Mouse (Mus musculus): ENCODE results near the gene H3f3a. TPM values are rescaled to one million over a fixed set of nuclear protein-coding genes. Genes with fewer than 3 reads are reported as not detected.
A peak's percentile ranks its signal among the peaks of the same experiment; 100 is the strongest.

Gene H3f3a
- total and polyA plus RNA-seq, 3 experiments, result 258 to 430 (median 405) TPM

- Histone ChIP-seq H3K27ac (no peak overlapping the region), H3K79me2 (replicated peaks; ENCODE audit: control insufficient read depth, insufficient read depth, low read length) (peaks cover 14% of the 10 kb centered on the region), H3K4me1 (ENCODE audit: control insufficient read depth, insufficient read depth, low read length) (peaks cover 10% of the 10 kb centered on the region), H3K36me3 (ENCODE audit: control insufficient read depth, insufficient read depth, low read length) (peaks cover 60% of the 10 kb centered on the region), H3K9ac (ENCODE audit: low read depth, low read length) (peak overlapping the region; percentile 8; the same call in 1 of the 2 replicates), H3K4me3 (no peak overlapping the region), H3K27me3 (ENCODE audit: control insufficient read depth, insufficient read depth, low read length) (no peaks in the 10 kb centered on the region)
- intact Hi-C loops (cut with DNase I), result no loop called here
- 47% methylated on average over 5 of the region's 5 CpGs for WGBS
- DNase-seq, result no peak
- TF ChIP-seq POLR2A (IDR thresholded peaks at IDR 0.05; ENCODE audit: insufficient read depth, low read depth, low read length), result 0 out of 2 replicates have a peak, but pooled peaks have one; percentile 10
- no peak for TF ChIP-seq CTCF (IDR thresholded peaks at IDR 0.05)
- 0 out of 2 replicates have a peak, but pooled peaks have one; percentile 21 for TF ChIP-seq EP300 (IDR thresholded peaks at IDR 0.05; ENCODE audit: insufficient read depth, low read depth, low read length)
These were observed 4.9 kb downstream of the H3f3a start for GRCm38 (mm10) chr1:180808831-180809230.

- Histone ChIP-seq H3K4me1 (ENCODE audit: control insufficient read depth, insufficient read depth, low read length) (peaks cover 6% of the 10 kb centered on the region), H3K27me3 (ENCODE audit: control insufficient read depth, insufficient read depth, low read length) (no peaks in the 10 kb centered on the region), H3K27ac (no peak overlapping the region), H3K79me2 (replicated peaks; ENCODE audit: control insufficient read depth, insufficient read depth, low read length) (peaks cover 9% of the 10 kb centered on the region), H3K4me3 (no peak overlapping the region), H3K36me3 (ENCODE audit: control insufficient read depth, insufficient read depth, low read length) (peaks cover 46% of the 10 kb centered on the region), H3K9ac (ENCODE audit: low read depth, low read length) (no peak overlapping the region)
- intact Hi-C loops (cut with DNase I), result no loop called here
- WGBS, result 83% methylated on average over 6 of the region's 6 CpGs
- no peak for TF ChIP-seq POLR2A (IDR thresholded peaks at IDR 0.05; ENCODE audit: insufficient read depth, low read depth, low read length)
- TF ChIP-seq CTCF (IDR thresholded peaks at IDR 0.05), result no peak
- no peak for TF ChIP-seq EP300 (IDR thresholded peaks at IDR 0.05; ENCODE audit: insufficient read depth, low read depth, low read length)
- no peak for DNase-seq
These were observed 9.9 kb downstream of the H3f3a start for GRCm38 (mm10) chr1:180803881-180804280.

DNA sequence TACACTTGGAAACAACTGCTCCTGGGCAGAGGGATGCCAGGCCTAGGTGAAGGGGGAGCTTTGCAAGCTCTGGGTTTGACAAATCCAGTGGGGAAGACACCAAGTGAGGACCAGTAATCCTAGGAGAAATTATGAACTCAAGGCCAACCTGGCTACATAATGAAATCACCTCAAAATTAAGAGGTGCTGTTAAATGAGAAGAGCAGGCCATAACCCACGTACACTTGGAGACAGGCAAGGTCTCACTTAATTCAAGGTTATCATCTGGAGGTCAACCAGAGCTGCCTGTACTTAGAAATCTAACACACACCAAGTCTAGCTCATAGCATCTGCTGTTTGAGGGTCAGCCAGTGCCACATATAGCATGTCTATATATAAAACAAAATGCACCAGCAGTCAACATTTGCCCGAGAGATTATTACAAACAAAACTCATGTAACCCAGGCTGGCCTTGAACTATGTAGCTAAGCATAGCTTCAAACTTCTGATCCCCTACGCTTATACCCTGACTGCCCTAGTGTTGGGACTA is 12.2 kb downstream of the H3f3a start:
- Histone ChIP-seq H3K36me3 (ENCODE audit: control insufficient read depth, insufficient read depth, low read length) (peaks cover 27% of the 10 kb centered on the region), H3K4me1 (ENCODE audit: control insufficient read depth, insufficient read depth, low read length) (no peaks in the 10 kb centered on the region), H3K27me3 (ENCODE audit: control insufficient read depth, insufficient read depth, low read length) (no peaks in the 10 kb centered on the region), H3K4me3 (no peak overlapping the region), H3K79me2 (replicated peaks; ENCODE audit: control insufficient read depth, insufficient read depth, low read length) (peaks cover 4% of the 10 kb centered on the region), H3K27ac (no peak overlapping the region), H3K9ac (ENCODE audit: low read depth, low read length) (no peak overlapping the region)
- TF ChIP-seq CTCF (IDR thresholded peaks at IDR 0.05), result no peak
- intact Hi-C loops (cut with DNase I), result no loop called here
- WGBS, result 60% methylated on average over 3 of the region's 3 CpGs
- no peak for DNase-seq

GRCm38 (mm10) chr1:180800814-180801213 is 12.9 kb downstream of the H3f3a start:
- H3K36me3 ChIP-seq (ENCODE audit: control insufficient read depth, insufficient read depth, low read length), result peaks cover 21% of the 10 kb centered on the region

DNA sequence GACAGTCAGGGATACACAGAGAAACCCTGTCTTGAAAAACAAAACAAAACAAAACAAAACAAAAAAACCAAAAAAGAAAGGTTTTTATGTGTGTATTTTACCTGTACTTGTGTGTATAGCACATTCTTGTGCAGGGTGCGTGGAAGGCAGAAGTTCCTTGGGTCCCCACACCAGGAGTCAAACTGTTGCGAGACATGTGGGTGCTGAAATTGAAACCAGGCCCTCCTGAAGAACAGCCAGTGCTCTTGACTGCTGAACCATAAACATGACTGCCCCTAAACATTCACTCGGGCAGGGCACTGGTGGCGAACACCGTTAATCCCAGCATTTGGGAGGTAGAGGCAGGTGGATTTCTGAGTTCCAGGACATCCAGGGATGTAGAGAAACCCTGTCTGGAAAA is 13.7 kb downstream of the H3f3a start:
- Histone ChIP-seq H3K9ac (ENCODE audit: low read depth, low read length) (no peak overlapping the region), H3K27me3 (ENCODE audit: control insufficient read depth, insufficient read depth, low read length) (no peaks in the 10 kb centered on the region), H3K79me2 (replicated peaks; ENCODE audit: control insufficient read depth, insufficient read depth, low read length) (no peaks in the 10 kb centered on the region), H3K4me3 (no peak overlapping the region), H3K36me3 (ENCODE audit: control insufficient read depth, insufficient read depth, low read length) (peaks cover 13% of the 10 kb centered on the region), H3K27ac (no peak overlapping the region), H3K4me1 (ENCODE audit: control insufficient read depth, insufficient read depth, low read length) (no peaks in the 10 kb centered on the region)
- intact Hi-C loops (cut with DNase I), result no loop called here
- 98% methylated on average over 5 of the region's 5 CpGs for WGBS
- DNase-seq, result no peak
- TF ChIP-seq POLR2A (IDR thresholded peaks at IDR 0.05; ENCODE audit: insufficient read depth, low read depth, low read length) (no peak), CTCF (IDR thresholded peaks at IDR 0.05) (no peak), EP300 (IDR thresholded peaks at IDR 0.05; ENCODE audit: insufficient read depth, low read depth, low read length) (no peak)

More at GRCm38 (mm10) chr1:180800814-180801213, 12.9 kb downstream of the H3f3a start:
- intact Hi-C loops (cut with DNase I), result no loop called here
- Histone ChIP-seq H3K9ac (ENCODE audit: low read depth, low read length) (no peak overlapping the region), H3K4me1 (ENCODE audit: control insufficient read depth, insufficient read depth, low read length) (no peaks in the 10 kb centered on the region), H3K27ac (no peak overlapping the region), H3K79me2 (replicated peaks; ENCODE audit: control insufficient read depth, insufficient read depth, low read length) (peaks cover 2% of the 10 kb centered on the region), H3K27me3 (ENCODE audit: control insufficient read depth, insufficient read depth, low read length) (no peaks in the 10 kb centered on the region), H3K4me3 (no peak overlapping the region)
- TF ChIP-seq CTCF (IDR thresholded peaks at IDR 0.05) (no peak), EP300 (IDR thresholded peaks at IDR 0.05; ENCODE audit: insufficient read depth, low read depth, low read length) (no peak), POLR2A (IDR thresholded peaks at IDR 0.05; ENCODE audit: insufficient read depth, low read depth, low read length) (no peak)
- WGBS, result 52% methylated on average over 2 of the region's 2 CpGs
- DNase-seq, result no peak

- H3K36me3 ChIP-seq (ENCODE audit: control insufficient read depth, insufficient read depth, low read length), result peaks cover 8% of the 10 kb centered on the region
- no peak for TF ChIP-seq EP300 (IDR thresholded peaks at IDR 0.05; ENCODE audit: insufficient read depth, low read depth, low read length)
- no peak for TF ChIP-seq CTCF (IDR thresholded peaks at IDR 0.05)
- no peak for TF ChIP-seq POLR2A (IDR thresholded peaks at IDR 0.05; ENCODE audit: insufficient read depth, low read depth, low read length)
- H3K27me3 ChIP-seq (ENCODE audit: control insufficient read depth, insufficient read depth, low read length), result no peaks in the 10 kb centered on the region
- H3K27ac ChIP-seq, result no peak overlapping the region
- intact Hi-C loops (cut with DNase I), result no loop called here
- H3K9ac ChIP-seq (ENCODE audit: low read depth, low read length), result no peak overlapping the region
- no peaks in the 10 kb centered on the region for H3K79me2 ChIP-seq (replicated peaks; ENCODE audit: control insufficient read depth, insufficient read depth, low read length)
- no peak for DNase-seq
- H3K4me3 ChIP-seq, result no peak overlapping the region
- H3K4me1 ChIP-seq (ENCODE audit: control insufficient read depth, insufficient read depth, low read length), result no peaks in the 10 kb centered on the region
- 74% methylated on average over 5 of the region's 5 CpGs for WGBS
These were observed 14.5 kb downstream of the H3f3a start for GRCm38 (mm10) chr1:180799253-180799652.
